Mouse (Mus musculus): Measurements from ENCODE around the gene St8sia6.

DNA sequence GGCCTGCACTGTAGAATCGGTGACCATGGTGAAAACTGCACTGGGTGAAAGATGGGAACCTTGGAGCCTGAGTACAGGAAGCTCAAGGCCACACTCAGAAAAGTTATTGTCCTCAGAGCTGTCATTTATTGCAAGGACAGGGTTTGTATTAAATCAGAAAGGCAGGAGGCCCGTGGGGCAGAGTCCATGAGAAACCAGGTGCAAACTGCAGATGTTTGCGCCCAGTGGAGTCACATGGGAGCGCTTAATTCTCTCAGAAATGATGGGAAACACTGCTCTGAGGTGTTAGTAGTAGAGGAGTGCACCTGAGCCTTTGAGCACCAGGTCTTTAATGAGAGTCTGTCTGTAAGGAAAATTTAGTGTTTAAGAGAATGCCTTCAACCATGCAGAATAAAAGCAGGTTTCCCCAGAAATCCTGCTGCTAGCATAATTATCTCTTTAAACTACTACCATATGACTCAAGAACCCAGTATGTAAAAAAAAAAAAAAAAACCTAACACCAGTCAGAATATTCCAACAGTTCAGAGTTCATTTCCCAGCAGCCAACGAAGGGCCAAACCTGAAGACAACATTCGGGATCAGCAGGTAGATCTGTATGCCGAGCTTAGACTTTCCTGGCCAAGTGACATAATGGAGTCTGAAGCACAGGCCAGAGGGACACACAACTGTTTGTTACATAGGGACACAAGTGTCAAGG is 163.6 kb downstream of the St8sia6 start:
- no peak for TF ChIP-seq CTCF (IDR thresholded peaks at IDR 0.05; ENCODE audit: extremely low read depth, insufficient read depth, insufficient read length, insufficient replicate concordance)
- TF ChIP-seq POLR2A (IDR thresholded peaks at IDR 0.05; ENCODE audit: low read depth, low read length): no peak

Measured in spleen, adult 2 months (tissue).